Mouse (Mus musculus): ENCODE results near the gene Haus4.

Haus4 gene

GRCm38 (mm10) chr14:54553975-54554769, at the start of gene Haus4:
Gene Haus4, minus strand, starts transcription at chr14:54554616.
- peak; percentile 68 to 73 for DNase-seq (ENCODE audit: low spot score in 2 of 2)

DNA sequence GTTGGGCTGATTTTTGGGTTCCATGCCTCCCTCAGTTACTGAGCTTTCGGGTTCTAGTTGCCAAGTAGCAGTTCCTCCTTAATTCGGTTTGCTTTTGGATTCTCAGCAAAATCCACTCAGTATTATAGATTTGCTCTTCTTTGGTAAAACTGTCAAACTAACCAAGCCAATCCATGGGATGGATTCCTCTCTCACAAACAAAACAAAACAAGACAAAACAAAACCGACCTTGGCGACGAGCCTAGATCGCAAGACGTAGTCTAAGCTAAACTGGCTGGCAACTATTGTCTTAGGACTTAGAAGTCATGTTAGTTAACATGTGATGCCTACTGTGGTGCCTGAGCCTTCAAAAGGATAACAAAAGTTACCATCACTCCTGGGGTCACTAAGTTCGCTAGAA, 49.3 kb upstream of the Haus4 start:
- no peak for DNase-seq (ENCODE audit: low spot score in 2 of 2)

GRCm38 (mm10) chr14:54603038-54603654, 48.7 kb upstream of the Haus4 start:
- DNase-seq (ENCODE audit: low spot score in 2 of 2) = peak; percentile 98

GRCm38 (mm10) chr14:54602613-54603012, 48.2 kb upstream of the Haus4 start:
- no peak for DNase-seq (ENCODE audit: low spot score in 2 of 2)

- DNase-seq (ENCODE audit: low spot score in 2 of 2) = no peak
These were observed 47.2 kb upstream of the Haus4 start for GRCm38 (mm10) chr14:54601601-54602000.

DNA sequence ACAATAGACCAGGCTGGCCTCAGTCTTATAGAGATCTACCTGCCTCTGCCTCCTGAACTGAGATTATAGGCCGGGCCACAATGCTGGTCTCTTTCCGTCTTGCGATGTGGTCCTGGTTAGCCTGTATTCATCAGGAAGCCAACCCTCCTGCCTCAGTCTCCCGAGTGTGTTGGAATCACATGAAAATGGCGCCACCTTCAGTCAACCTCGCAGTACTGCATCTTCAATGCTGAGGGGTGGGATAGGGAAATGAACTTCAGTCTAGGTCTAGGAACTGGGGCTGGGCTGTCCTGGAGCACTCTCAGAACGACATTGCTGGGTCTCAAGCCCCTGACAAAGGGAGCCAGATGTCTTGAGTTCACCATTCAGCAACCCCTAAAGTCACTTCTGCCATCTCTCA, 42.7 kb upstream of the Haus4 start:
- DNase-seq (ENCODE audit: low spot score in 2 of 2) = no peak

- DNase-seq (ENCODE audit: low spot score in 2 of 2) = peak in 1 of 2 experiments; percentile 52
These were observed 40.4 kb upstream of the Haus4 start for GRCm38 (mm10) chr14:54594631-54595414.

- no peak for DNase-seq (ENCODE audit: low spot score in 2 of 2)
These were observed 39.6 kb upstream of the Haus4 start for GRCm38 (mm10) chr14:54594055-54594454.

DNA sequence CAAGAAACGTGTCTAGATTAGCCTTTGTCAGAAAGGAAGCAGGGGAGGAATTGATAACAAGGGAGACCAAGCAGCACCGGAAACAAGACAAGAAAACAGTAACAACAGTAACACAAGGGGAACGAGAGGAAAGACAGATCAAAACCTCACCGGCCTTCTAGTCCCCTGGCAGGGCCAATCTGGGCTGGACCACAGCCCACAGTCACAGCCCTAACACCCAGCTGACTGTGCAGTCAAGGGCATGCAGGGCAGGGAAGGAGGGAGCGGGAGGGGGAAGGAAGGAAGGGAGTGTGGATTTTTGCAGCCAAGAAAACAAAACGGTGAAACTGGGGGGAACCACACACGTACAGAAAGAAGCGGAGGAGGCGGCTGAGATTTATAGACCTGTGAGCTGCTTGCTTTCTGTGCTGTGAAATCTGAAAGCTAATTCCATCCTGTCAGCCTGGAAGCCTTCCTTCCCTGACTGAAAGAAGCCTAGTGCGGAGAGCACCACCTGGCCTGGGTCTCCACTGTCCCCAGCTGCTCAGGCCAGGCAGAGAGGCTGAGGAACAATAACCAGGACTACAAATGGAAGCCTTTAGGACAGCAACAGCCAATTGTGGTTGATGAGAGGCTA, 38.0 kb upstream of the Haus4 start:
- DNase-seq (ENCODE audit: low spot score in 2 of 2) = peak; percentile 46 to 75

DNA sequence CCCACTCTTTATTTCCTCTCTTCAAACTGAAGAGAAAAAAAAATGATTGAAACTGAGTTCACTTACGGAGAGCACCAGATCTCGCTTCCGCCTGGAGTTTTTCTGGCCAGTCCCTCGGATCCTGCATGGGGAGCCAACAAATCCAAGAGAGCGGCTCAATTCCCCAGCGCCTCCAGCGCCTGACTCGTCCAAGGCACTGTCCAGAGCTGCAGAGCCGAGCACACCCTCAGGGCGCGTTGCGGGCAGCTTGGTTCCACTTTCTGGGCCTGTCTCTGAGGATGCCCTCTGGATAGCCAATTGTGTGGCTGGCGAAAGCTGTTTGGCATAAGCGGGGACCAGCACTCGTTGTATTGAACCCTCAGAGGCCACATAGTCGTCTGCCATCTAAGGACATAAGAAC, 36.6 kb upstream of the Haus4 start:
- no peak for DNase-seq (ENCODE audit: low spot score in 2 of 2)

- DNase-seq (ENCODE audit: low spot score in 2 of 2) = peak in 1 of 2 experiments; percentile 61
These were observed 29.4 kb upstream of the Haus4 start for GRCm38 (mm10) chr14:54583681-54584338.

GRCm38 (mm10) chr14:54582536-54582935, 28.1 kb upstream of the Haus4 start:
- DNase-seq (ENCODE audit: low spot score in 2 of 2) = no peak

- DNase-seq (ENCODE audit: low spot score in 2 of 2) = no peak
These were observed 25.2 kb upstream of the Haus4 start for GRCm38 (mm10) chr14:54579638-54580037.

DNA sequence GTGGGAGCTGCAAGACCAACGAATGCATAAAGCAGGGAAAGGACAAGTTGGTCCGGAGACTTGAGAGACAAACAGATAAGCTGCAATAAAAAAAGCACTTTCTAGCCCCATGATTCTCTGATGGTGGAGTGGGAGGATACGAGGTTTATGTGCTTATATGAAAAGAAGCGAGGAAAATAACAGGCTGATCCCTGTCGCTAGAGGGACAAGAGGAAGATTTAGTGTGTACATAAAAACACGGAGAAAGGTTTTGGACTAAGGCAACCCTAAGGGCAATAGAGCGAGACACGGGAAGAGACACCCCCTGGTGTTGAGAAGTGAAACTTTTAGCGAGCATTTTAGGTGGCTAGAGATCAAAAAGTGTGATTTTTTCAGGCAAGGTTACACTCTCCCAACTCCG, 23.6 kb upstream of the Haus4 start:
- DNase-seq (ENCODE audit: low spot score in 2 of 2) = no peak

DNA sequence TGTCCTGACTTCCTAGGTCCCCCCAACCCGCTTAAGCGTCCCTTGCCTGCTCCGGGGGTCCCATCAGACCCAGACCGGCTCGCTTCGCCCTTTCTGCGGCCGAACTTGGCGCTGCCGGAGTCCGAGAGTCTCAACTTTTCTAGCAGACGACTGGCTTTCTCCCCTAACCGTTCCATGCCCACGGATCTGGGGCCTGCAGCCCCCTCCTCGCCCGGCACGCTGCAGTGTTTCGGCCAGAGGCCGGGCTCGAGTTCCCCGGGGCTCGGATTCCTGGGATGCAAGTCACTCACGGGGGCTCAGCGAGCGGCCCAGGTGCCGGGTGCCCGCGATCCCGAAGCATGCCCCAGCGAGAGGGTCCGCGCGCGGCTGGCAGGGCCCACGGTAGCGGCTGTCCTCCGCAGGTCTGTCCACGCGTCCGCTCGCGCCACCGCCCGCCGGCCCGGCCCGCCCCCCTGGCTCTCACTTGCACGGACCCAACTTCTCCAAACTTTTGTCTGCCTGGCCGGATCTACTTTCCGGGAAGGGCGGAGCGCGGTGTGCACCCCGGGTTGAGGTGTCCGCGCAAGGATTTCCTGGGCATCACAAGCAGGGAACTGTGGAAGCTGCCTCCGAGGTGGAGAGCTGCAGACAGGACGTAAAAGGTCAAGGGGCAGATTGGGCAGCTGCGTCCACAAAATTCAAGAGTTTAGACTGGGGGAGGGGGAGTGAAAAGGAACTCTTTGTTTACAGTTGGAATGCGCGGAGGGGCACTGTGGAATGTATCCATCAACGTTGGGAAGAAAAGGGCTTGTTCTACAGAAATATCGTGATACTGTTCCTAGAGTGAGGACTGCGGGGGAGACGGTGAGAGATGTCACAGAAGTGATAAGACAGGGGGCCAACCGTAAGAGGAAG, 22.9 kb upstream of the Haus4 start, which contains the start of gene Ajuba:
Gene Ajuba (minus strand): TSS at position 470 of the 894 bp plus-strand sequence.
- DNase-seq (ENCODE audit: low spot score in 2 of 2) = peak; percentile 84

- DNase-seq (ENCODE audit: low spot score in 2 of 2) = no peak
These were observed 22.0 kb upstream of the Haus4 start for GRCm38 (mm10) chr14:54576241-54577088.

DNA sequence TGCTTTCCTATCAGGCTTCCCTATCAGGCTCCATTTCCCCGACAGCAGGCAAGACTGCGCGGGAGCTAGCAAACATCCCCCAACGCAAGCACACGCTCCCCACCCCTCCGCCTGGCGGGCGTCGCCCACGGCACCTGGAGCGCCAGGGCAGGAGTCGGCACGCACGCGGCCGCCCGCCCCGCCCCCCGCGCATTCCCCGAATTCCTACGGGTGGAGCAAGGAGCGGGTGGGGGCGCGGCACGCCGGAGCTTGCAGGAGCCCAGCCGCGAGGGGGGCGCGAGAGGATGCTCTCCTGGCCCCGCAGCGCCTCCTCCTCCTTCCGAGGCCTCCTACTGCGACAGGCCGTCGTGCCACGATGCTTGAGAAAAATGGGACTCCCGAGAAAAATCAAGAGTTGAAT, 21.2 kb upstream of the Haus4 start:
- DNase-seq (ENCODE audit: low spot score in 2 of 2) = peak in 1 of 2 experiments; percentile 45

DNA sequence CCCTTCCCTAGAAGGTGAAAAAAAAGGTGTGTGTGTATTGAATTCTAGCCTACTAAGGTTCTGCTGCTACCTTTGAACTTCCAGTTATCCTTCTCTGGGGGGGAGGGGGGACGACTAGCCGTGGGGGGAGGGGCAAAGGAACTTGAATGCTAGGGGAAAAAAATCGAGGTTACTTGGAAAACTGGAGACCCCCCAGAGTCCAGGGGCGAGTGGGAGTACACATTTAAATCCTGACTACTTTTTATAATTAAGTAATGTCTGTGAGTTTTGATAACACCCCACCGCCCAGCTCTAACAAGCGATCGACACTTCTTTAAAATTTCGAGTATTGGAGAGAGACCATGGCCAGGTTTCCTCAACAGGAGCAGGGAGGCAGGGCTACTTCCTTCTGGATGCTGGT, 20.6 kb upstream of the Haus4 start:
- DNase-seq (ENCODE audit: low spot score in 2 of 2) = no peak

GRCm38 (mm10) chr14:54574253-54574652, 19.8 kb upstream of the Haus4 start:
- no peak for DNase-seq (ENCODE audit: low spot score in 2 of 2)

Measured in right cerebral cortex, postnatal 10 days (tissue).